Mouse (Mus musculus) urinary bladder, postnatal 10 days (tissue): Measurements from ENCODE around the gene Ear14.
"Not testable (repeated sequence)": the region's sequence is repeated elsewhere in the genome, so short reads cannot be mapped to it uniquely, and the experiment has no call there.

Source experiments
- DNase-seq: peaks from one replicate; pipeline ENCODE4 v3.0.0; 2022; ENCODE audit warnings: low spot score

Gene Ear14

GRCm38 (mm10) chr14:51203115-51203514 is at the start of gene Ear14:
Ear14 (plus strand) TSS chr14:51203391.
- no peak for DNase-seq

- no peak for DNase-seq
These were observed 47.0 kb upstream of the Ear14 start for GRCm38 (mm10) chr14:51156056-51156735.

GRCm38 (mm10) chr14:51156736-51157068 is 46.5 kb upstream of the Ear14 start:
- DNase-seq: no peak

GRCm38 (mm10) chr14:51157072-51157471 is 46.1 kb upstream of the Ear14 start:
- DNase-seq: no peak

- DNase-seq: not testable (repeated sequence)
These were observed 41.2 kb upstream of the Ear14 start, which contains the start of gene Rnase2b for GRCm38 (mm10) chr14:51161976-51162375. Rnase2b (plus strand) TSS chr14:51162260.

GRCm38 (mm10) chr14:51163323-51163722 is 39.9 kb upstream of the Ear14 start:
- DNase-seq: not testable (repeated sequence)

GRCm38 (mm10) chr14:51165435-51165834 is 37.8 kb upstream of the Ear14 start:
- no peak for DNase-seq

GRCm38 (mm10) chr14:51166068-51166467 is 37.1 kb upstream of the Ear14 start:
- DNase-seq: no peak

GRCm38 (mm10) chr14:51172095-51172865 is 30.9 kb upstream of the Ear14 start:
- not testable (repeated sequence) for DNase-seq

GRCm38 (mm10) chr14:51172947-51173346 is 30.2 kb upstream of the Ear14 start:
- not testable (repeated sequence) for DNase-seq

- DNase-seq: no peak
These were observed 29.3 kb upstream of the Ear14 start for GRCm38 (mm10) chr14:51173843-51174242.

- DNase-seq: not testable (repeated sequence)
These were observed 22.1 kb upstream of the Ear14 start for GRCm38 (mm10) chr14:51181051-51181450.

GRCm38 (mm10) chr14:51195681-51196080 is 7.5 kb upstream of the Ear14 start:
- no peak for DNase-seq

GRCm38 (mm10) chr14:51199098-51200023 is 3.8 kb upstream of the Ear14 start, which contains the start of gene Ang2:
Ang2 (minus strand) TSS chr14:51199148.
- no peak for DNase-seq

- no peak for DNase-seq
These were observed 3.1 kb upstream of the Ear14 start for GRCm38 (mm10) chr14:51200054-51200453.

- no peak for DNase-seq
These were observed 2.7 kb upstream of the Ear14 start for GRCm38 (mm10) chr14:51200466-51200865.

GRCm38 (mm10) chr14:51220075-51220474 is 16.9 kb downstream of the Ear14 start:
- DNase-seq: not testable (repeated sequence)

- DNase-seq: not testable (repeated sequence)
These were observed 26.5 kb downstream of the Ear14 start for GRCm38 (mm10) chr14:51229657-51230056.

- DNase-seq: not testable (repeated sequence)
These were observed 34.3 kb downstream of the Ear14 start for GRCm38 (mm10) chr14:51237488-51237887.

- no peak for DNase-seq
These were observed 37.7 kb downstream of the Ear14 start for GRCm38 (mm10) chr14:51240899-51241298.

GRCm38 (mm10) chr14:51247736-51248135 is 44.5 kb downstream of the Ear14 start:
- DNase-seq: no peak

- DNase-seq: no peak
These were observed 47.2 kb downstream of the Ear14 start for GRCm38 (mm10) chr14:51250348-51250747.
